Mouse (Mus musculus) heart, postnatal 0 days (tissue): Measurements from ENCODE around the gene Lin7b.

Experiments used
- CTCF ChIP-seq: IDR thresholded peaks from 2 replicates; pipeline ENCODE4 v1.5.1; 2016; ENCODE audit warnings: antibody characterized with exemption, control low read depth, low read depth
- EP300 ChIP-seq: IDR thresholded peaks from 2 replicates; pipeline ENCODE4 v1.6.1; 2016; ENCODE audit warnings: antibody characterized with exemption, low read depth

GRCm38 (mm10) chr7:45346905-45347304 is 23.5 kb downstream of the Lin7b start:
- TF ChIP-seq CTCF (no peak), EP300 (no peak)
